Mouse (Mus musculus): Measurements from ENCODE around the gene Aip.
A peak's percentile ranks its signal among the peaks of the same experiment; 100 is the strongest.

The Aip gene

DNA sequence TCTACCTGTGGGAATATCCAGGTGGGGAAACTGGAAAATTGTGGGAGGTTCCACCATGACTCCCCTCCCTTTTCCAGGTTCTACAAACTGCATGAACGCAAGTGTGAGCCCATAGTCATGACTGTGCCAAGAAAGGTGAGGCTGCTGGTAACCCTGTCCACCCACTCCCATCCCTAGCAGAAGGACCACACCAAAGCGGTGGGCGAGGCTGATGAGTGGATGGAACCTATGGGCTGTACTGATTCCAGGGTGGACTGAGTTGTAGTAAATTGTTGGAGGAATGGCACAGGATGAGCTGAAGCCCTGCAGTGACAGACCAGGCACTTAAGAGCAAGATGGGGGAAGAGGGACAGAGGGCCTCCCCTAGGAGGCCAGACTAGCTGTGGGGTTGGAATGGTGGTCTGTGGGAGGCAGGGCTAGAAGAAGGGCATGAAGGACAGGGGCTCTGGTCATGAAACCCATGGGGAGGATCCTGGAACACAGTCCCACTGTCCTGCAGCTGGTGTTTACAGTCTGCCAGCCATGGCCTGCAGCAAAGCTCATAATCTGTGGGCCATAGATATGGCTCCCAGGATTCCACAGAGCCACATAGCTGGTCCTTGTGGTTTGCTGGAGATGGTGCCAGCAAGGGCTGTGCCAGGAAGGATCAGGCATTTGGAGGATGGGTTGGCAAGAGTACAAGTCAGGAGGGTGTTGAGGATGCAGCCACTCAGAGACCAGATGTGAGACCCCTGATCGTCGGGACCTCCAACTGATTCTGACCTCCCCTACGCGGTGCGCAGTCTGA lies 27.0 kb upstream of the Aip start:
- no peak for DNase-seq (ENCODE audit: low spot score)

- DNase-seq (ENCODE audit: low spot score), result no peak
Measured at GRCm38 (mm10) chr19:4151898-4152297, 26.2 kb upstream of the Aip start.

- no peak for DNase-seq (ENCODE audit: low spot score)
Measured at GRCm38 (mm10) chr19:4151488-4151860, 25.8 kb upstream of the Aip start.

GRCm38 (mm10) chr19:4150567-4151487 lies 25.2 kb upstream of the Aip start:
- peak; percentile 72 for DNase-seq (ENCODE audit: low spot score)

GRCm38 (mm10) chr19:4149764-4150461 lies 24.3 kb upstream of the Aip start:
- DNase-seq (ENCODE audit: low spot score), result no peak

DNA sequence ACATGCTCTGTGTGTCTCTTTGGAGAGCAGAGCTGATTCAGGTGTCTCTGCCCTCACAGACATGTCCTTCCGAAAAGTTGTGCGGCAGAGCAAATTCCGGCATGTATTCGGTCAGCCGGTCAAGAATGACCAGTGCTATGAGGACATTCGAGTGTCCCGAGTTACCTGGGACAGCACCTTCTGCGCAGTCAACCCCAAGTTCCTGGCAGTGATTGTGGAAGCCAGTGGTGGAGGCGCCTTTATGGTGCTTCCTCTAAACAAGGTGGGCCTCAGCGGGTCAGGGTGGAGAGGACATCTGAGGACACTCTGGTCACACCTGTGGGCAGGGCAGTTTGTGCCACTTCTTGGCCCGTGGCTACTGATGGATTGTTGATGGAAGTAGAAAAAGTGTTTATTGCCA lies 23.6 kb upstream of the Aip start:
- no peak for DNase-seq (ENCODE audit: low spot score)

- no peak for DNase-seq (ENCODE audit: low spot score)
Measured at GRCm38 (mm10) chr19:4148819-4149218, 23.2 kb upstream of the Aip start.

DNA sequence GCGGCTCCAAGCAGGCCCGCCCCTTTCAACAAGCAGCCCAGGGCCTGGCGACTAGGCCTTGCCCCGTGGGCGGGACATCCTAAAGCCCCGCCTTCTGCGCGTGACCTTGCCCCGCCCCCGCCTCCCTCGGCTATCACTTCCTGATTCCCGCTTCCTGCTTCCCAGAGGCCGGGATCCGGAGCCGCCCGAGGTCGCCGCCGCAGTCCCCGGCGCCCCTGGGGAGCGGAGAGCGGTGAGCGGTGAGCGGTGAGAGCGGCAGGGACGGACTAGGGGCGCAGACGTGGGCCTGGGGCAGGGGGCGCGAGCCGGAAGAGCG lies 22.8 kb upstream of the Aip start, which contains the start of gene Coro1b:
Gene Coro1b, plus strand, starts transcription at position 129 of the 316 bp plus-strand sequence.
- peak; percentile 99 for DNase-seq (ENCODE audit: low spot score)

- DNase-seq (ENCODE audit: low spot score), result no peak
Measured at GRCm38 (mm10) chr19:4147782-4148490, 22.3 kb upstream of the Aip start.

DNA sequence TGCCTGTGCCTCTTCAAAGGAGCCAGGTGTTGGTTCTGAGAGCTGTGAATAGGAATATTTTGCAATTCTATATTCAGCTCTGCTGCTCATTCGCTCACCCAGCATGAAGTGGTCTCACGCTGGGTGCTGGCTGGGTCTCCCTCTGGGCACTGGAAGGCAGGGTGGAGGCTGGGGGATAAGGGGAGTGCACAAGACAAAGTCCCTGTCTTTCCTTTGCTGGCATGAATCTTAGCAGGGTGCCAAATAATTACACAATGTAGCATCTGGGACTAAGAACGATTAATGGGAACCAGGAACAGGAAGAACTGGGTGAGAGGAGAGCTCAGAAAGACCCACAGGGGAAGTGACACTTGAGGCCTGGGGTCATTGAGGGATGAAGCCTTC lies 21.4 kb upstream of the Aip start:
- DNase-seq (ENCODE audit: low spot score), result no peak

DNA sequence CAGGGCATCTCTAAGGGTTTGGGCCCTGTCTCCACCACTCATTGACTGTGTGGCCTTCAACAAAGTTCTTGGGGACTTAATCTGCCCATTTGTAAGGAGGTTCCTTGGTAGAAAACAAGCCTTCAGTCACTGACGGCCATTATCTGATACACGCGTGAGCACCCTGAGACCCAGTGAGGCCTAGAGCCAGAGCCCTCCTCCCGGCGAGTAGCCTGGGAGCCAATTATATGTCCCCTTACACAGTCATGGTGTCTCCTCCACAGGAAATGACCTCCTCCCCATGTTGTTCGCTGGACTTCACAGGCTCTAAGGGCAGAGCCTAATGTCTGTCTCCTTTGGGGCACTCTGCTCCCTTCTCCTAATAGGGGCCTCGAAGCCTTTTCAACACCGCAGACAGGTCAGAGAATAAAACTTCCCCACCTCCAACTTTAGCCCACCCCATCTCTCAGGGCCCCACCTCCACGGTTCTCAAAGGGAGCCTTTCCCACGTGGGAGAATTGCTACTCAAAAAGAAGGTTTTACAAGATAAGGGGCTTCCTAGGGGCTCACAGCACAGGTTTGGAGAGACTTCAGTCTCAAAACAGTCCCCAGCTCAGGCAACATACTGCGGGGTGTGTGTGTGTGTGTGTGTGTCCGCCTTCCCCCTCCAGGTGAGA lies 20.8 kb upstream of the Aip start:
- DNase-seq (ENCODE audit: low spot score), result no peak

DNA sequence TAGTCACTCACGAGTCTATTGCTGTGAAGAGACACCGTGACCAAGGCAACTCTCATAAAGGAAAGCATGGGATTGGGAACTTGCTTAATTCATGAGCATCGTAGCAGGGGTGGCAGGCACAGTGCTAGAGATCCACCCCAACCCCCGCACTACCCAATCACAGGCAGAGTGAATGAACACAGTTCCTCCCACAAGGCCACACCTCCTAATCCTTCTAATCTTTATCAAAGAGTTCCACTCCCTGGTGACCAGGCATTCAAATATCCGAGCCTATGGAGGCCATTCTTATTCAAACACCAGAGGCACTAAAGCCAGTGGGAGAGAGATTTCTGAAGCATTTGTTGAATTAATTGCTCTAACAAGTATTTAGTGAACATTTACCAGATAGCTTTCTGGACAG lies 20.3 kb upstream of the Aip start:
- no peak for DNase-seq (ENCODE audit: low spot score)

DNA sequence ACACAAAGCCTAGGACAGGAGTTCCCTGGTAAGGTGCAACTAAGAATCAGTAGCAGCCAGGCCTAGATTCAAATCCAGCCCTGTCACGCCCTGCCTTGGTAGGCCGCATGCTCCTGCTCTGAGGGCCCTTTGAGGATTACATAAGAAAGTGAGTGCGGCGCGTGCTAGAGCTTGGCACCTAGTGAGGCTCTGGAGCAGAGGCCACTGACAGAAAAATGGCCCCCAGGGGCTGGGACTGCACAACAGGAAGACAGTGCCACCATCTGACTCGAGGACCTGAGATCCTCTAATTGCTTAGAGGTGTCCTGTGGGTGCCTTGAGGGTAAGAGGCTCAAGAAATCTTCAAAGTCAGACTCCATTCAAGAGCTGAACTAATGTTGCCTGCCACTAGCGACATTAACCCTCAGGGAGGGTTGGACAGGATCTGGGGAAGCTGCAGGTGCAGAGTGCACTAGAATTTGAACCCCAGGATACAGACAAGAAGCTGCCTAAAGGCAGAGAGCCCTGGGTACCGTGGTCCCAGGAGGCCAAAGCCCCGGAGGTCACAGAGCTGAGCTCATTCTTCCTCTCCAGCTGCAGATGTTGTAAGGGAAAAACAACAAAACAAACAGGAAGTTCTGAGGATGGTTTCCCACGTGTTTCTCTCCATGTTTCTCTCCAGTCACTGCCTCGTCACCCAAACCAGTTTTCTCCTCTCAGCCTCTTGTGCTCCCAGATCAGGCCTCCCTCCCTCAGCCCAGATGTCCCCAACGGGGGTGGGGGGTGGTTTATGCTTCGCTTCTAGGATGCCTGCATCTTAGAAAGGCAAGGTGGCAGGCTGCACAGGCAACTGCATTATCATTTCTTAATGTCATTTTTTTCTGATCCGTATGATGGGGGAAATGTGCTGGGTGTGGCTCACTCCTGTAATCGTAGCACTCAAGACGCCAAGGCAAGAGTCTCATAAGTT lies 19.2 kb upstream of the Aip start:
- DNase-seq (ENCODE audit: low spot score), result no peak

DNA sequence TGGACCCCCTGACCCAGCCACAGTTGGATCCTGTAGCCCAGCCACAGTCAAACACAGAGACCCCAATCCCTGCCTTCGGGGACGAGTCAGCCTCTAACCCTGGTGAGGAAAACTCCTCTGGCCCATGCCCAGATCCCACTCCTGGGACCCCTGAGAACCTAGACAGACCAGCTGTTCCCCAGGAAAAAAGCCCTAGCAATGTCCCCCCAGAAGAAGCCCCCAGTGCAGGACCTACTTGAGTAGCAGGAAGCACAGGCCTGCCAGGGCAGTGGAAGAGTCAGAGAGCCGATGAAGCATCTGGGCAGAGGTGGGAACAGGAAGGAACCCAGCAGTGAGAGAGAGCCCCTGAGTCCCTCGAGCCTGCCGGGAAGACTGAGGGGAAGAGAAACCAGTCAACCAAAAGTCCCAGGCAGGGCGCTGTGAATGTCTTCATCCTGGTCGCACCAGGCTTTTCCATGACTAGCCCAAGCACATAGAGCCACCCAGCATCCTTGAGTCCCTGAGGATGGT lies 18.2 kb upstream of the Aip start, which contains the start of gene Cabp4:
Gene Cabp4, minus strand, starts transcription at position 275 of the 510 bp plus-strand sequence.
- no peak for DNase-seq (ENCODE audit: low spot score)

- DNase-seq (ENCODE audit: low spot score), result no peak
Measured at GRCm38 (mm10) chr19:4142416-4143173, 16.9 kb upstream of the Aip start.

DNA sequence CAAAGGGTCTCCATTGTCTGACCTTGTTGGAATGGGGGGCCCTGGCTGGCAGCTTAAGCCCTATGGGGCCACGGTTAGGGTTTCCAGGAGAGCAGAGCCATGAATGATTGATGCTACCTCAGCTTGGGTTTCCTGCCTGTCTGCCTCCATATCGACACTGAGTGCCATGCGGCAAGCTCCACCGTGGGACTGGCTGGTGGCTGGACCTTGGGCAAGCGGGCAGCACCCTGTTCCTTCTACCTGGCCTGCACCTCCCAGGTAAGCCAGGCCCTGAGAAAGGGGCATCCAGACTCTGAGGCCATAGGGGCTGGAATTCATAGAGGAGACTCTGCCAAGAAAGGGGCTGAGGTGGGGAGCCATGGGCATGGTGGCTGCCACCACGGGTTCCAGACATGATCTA lies 14.5 kb upstream of the Aip start:
- no peak for DNase-seq (ENCODE audit: low spot score)

GRCm38 (mm10) chr19:4139446-4139845 lies 13.8 kb upstream of the Aip start, which contains the start of gene Gpr152:
Gene Gpr152 (plus strand): TSS chr19:4139787.
- DNase-seq (ENCODE audit: low spot score), result no peak

- DNase-seq (ENCODE audit: low spot score), result no peak
Measured at GRCm38 (mm10) chr19:4137913-4138312, 12.3 kb upstream of the Aip start.

GRCm38 (mm10) chr19:4136463-4136862 lies 10.8 kb upstream of the Aip start:
- DNase-seq (ENCODE audit: low spot score), result no peak

Data from testis, postnatal 10 days (tissue).